Mouse (Mus musculus) stomach, postnatal 0 days (tissue): Measurements from ENCODE around the gene Ddx31.

ENCODE experiments used
- CTCF ChIP-seq: IDR thresholded peaks from 2 replicates; pipeline ENCODE4 v1.5.1; 2016; ENCODE audit warnings: antibody characterized with exemption, low read depth, mild to moderate bottlenecking, moderate library complexity
- EP300 ChIP-seq: optimal IDR thresholded peaks from 2 replicates; pipeline ENCODE3; 2016; ENCODE audit warnings: antibody characterized with exemption

DNA sequence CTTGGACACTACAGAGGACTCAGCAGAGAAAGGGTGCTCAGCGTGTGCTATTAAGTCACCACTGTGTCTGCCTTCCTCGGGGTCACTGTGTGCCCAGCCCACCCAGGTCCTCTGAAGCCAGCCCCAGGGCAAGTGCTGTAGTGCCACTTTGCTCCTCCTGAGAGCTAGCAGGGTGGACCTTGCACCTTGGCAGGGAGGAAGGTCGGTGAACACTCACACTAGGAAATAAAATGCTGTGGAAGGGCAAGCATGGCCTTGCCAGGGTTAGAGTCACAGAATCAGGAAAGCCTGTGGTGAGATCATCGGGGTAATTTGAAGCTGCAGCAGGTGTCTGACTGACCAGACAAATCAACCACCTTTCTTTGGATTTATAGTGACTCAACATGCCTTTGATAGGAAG lies 65.4 kb downstream of the Ddx31 start:
- TF ChIP-seq CTCF (no peak), EP300 (no peak)
